Mouse (Mus musculus): ENCODE data around the gene Pwp2. TPM values are rescaled to one million over a fixed set of nuclear protein-coding genes. Genes with fewer than 3 reads are reported as not detected.

Gene Pwp2
- polyA plus RNA-seq, 1 experiment, result 17.2 TPM

DNA sequence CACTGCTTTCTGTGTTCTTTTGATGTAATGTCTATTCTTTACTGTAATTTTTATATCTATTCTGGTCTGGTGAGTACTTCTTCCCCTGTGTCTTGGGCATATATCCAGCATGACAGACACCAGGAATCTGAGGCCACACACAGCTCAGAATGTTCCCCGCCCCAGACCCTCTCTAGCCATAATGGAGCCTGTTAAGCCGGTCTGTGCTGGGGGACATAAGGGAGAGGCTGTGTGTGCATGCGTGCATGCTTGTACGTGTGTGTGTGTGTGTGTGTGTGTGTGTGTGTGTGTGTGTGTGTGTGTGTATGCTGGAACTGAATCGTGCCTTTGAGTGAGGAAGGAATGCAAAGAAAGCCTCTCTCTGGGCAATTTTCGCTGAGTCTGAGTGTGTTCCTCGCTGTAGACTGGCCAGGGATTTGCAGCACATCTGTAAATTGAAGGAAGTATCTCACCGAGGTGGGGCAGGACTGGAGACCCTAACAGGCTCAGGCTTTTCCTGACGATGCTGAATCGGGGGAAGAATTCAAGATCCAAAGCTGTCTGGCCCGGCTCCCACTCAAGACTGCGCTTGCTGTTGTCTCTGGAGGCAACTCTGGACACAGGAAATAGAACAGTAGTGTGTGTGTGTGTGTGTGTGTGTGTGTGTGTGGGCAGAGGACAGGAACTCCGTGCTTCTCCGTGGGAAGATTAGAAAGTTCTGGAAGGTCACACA is 46.0 kb downstream of the Pwp2 start:
- TF ChIP-seq CTCF (IDR thresholded peaks at IDR 0.05; ENCODE audit: borderline replicate concordance, insufficient read depth, low read depth, low read length) (no peak), POLR2A (IDR thresholded peaks at IDR 0.05; ENCODE audit: borderline replicate concordance, insufficient read depth, low read length) (no peak)
- H3K4me3 ChIP-seq (replicated peaks; ENCODE audit: insufficient read depth, low read depth, low read length), result no peak overlapping the region
- H3K4me1 ChIP-seq (ENCODE audit: control insufficient read depth, insufficient read depth, low read length), result no peaks in the 10 kb centered on the region; the same call in 1 of the 2 replicates
- WGBS, result 22% methylated on average over 14 of the region's 14 CpGs
- no peaks in the 10 kb centered on the region for H3K27me3 ChIP-seq (ENCODE audit: control insufficient read depth, insufficient read depth, low read length)
- H3K27ac ChIP-seq (ENCODE audit: insufficient read depth, low read length), result no peak overlapping the region
- no peak for DNase-seq

DNA sequence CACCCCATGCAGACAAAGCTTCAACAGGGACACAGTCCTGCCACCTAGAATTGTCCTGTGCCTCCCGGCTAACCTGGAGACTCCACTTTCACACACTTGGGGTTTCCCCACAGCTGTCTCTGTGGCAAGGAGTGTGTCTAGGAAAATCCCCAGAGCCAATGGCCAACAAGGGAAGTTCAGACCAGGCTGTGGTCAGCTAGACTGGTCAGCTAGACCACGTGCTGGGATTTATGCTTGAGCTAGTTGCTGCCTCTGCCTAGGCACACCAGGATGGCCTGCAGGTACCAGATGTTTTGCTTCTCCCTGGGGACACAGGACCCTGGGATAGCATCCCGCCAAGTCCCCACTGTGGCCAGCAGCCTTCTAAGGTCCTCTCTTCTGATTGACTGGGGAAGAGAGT is 47.8 kb downstream of the Pwp2 start:
- 90% methylated on average over 3 of the region's 3 CpGs for WGBS
- TF ChIP-seq POLR2A (IDR thresholded peaks at IDR 0.05; ENCODE audit: borderline replicate concordance, insufficient read depth, low read length) (no peak), CTCF (IDR thresholded peaks at IDR 0.05; ENCODE audit: borderline replicate concordance, insufficient read depth, low read depth, low read length) (no peak)
- no peak for DNase-seq
- Histone ChIP-seq H3K4me3 (replicated peaks; ENCODE audit: insufficient read depth, low read depth, low read length) (no peak overlapping the region), H3K4me1 (ENCODE audit: control insufficient read depth, insufficient read depth, low read length) (no peaks in the 10 kb centered on the region; the same call in 1 of the 2 replicates), H3K27me3 (ENCODE audit: control insufficient read depth, insufficient read depth, low read length) (no peaks in the 10 kb centered on the region), H3K27ac (ENCODE audit: insufficient read depth, low read length) (no peak overlapping the region)

DNA sequence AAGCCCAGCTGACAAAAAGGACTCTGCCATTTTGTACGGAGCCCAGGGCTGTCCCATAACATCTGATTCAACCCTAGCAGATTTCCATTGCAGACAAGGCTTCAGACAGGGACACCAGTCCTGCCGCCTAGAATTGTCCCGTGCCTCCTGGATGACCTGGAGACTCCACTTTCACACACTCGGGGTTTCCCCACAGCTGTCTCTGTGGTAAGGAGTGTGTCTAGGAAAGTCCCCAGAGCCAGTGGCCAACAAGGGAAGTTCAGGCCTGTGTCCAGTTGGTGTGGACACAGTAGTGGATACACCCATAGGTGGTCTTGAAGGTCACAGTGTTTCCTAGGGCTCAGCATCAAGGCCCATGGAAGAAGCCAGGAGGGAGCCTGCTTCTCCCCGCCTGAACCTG is 49.0 kb downstream of the Pwp2 start:
- WGBS, result 94% methylated on average over 5 of the region's 5 CpGs
- no peak overlapping the region for H3K4me3 ChIP-seq (replicated peaks; ENCODE audit: insufficient read depth, low read depth, low read length)
- TF ChIP-seq POLR2A (IDR thresholded peaks at IDR 0.05; ENCODE audit: borderline replicate concordance, insufficient read depth, low read length), result no peak
- TF ChIP-seq CTCF (IDR thresholded peaks at IDR 0.05; ENCODE audit: borderline replicate concordance, insufficient read depth, low read depth, low read length), result no peak

DNA sequence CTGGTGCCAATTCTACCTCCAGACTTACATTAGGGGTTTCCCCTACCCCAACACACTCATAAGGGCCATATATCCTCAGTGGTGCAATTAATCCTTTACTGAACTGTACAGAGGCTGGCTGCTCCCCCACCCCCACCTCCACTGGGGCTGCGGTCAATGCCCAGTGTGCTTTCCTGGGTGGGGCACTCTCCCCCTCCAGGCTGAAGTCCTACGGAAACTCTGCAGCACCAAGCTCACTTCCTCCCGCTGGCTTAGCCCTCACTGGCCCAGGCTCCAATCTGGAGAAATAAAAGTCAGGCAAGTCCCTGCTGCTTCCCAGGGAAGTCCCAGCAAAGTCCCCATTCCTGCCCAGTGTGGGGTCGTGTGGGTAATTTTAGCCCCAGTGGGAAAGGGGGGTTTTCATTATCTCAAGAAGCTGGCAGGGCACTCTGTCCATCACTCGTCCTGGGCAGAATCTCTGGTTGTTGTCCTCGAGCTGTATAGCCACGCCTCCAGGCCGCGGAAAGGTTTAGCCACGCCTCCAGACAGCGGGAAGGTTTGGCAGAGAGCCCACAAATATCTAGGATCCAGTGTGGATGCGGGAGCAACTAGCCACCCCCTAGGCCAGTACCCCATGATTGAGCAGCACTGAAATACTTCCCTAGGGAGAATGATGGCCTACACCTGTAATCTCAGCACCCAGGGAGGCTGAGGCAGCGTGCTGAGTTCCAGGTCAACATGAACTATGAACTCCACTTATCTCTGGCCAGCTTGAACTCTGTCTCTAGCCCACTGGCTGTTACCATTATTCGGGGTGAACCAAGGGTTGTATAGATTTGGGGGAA is 49.8 kb downstream of the Pwp2 start:
- Histone ChIP-seq H3K27ac (ENCODE audit: insufficient read depth, low read length) (no peak overlapping the region), H3K27me3 (ENCODE audit: control insufficient read depth, insufficient read depth, low read length) (no peaks in the 10 kb centered on the region), H3K4me3 (replicated peaks; ENCODE audit: insufficient read depth, low read depth, low read length) (no peak overlapping the region), H3K4me1 (ENCODE audit: control insufficient read depth, insufficient read depth, low read length) (no peaks in the 10 kb centered on the region; the same call in none of the 2 replicates)
- DNase-seq, result no peak
- TF ChIP-seq CTCF (IDR thresholded peaks at IDR 0.05; ENCODE audit: borderline replicate concordance, insufficient read depth, low read depth, low read length), result no peak
- TF ChIP-seq POLR2A (IDR thresholded peaks at IDR 0.05; ENCODE audit: borderline replicate concordance, insufficient read depth, low read length), result no peak
- 23% methylated on average over 14 of the region's 14 CpGs for WGBS

More for the DNA sequence above, 49.0 kb downstream of the Pwp2 start:
- DNase-seq, result no peak
- Histone ChIP-seq H3K27ac (ENCODE audit: insufficient read depth, low read length) (no peak overlapping the region), H3K4me1 (ENCODE audit: control insufficient read depth, insufficient read depth, low read length) (no peaks in the 10 kb centered on the region; the same call in 1 of the 2 replicates), H3K27me3 (ENCODE audit: control insufficient read depth, insufficient read depth, low read length) (no peaks in the 10 kb centered on the region)

DNA sequence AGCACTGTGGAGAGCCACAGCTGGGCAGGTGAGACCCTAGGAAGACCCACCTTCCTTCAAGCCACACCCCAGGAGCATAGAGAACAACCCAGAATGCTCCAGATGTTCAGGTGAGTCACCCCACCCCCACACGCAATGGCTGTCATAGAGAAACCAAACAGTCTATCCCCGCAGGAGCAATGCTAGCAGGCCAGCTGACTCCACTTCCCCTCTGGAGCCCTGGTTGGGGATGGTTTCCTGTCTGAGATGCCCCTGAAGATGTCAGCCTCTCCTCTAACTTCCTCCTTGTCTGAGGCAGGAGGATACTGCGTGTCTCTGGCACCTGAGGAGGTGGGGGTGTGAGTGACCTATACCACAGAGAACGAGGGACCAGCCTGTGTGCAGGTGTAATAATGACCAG is 50.5 kb downstream of the Pwp2 start:
- H3K27me3 ChIP-seq (ENCODE audit: control insufficient read depth, insufficient read depth, low read length), result no peaks in the 10 kb centered on the region
- no peak overlapping the region for H3K4me3 ChIP-seq (replicated peaks; ENCODE audit: insufficient read depth, low read depth, low read length)
- no peak overlapping the region for H3K27ac ChIP-seq (ENCODE audit: insufficient read depth, low read length)
- DNase-seq, result no peak
- TF ChIP-seq POLR2A (IDR thresholded peaks at IDR 0.05; ENCODE audit: borderline replicate concordance, insufficient read depth, low read length) (no peak), CTCF (IDR thresholded peaks at IDR 0.05; ENCODE audit: borderline replicate concordance, insufficient read depth, low read depth, low read length) (no peak)
- H3K4me1 ChIP-seq (ENCODE audit: control insufficient read depth, insufficient read depth, low read length), result peaks cover 4% of the 10 kb centered on the region
- 86% methylated on average over 4 of the region's 4 CpGs for WGBS

DNA sequence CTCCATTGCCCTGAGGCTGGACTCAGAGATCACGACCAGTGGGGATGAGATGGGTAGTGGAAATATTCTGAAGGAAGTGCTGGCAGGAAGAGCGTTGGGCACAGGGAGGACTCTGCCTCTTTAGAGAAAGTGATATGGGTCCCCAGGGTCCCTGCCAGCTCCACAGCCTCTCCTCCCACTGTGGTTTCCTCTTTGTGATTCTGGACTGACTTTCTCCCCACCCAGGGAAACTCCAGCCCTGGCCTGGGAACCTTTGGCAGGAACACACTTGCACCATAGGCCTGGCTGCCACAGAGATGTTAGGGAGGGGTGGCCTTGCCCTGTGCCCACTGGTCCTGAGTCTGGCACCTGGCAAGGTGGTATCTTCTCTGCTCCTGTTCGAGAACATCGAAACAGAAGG is 55.0 kb downstream of the Pwp2 start:
- WGBS, result 62% methylated on average over 4 of the region's 4 CpGs
- Histone ChIP-seq H3K27me3 (ENCODE audit: control insufficient read depth, insufficient read depth, low read length) (no peaks in the 10 kb centered on the region), H3K4me3 (replicated peaks; ENCODE audit: insufficient read depth, low read depth, low read length) (no peak overlapping the region), H3K4me1 (ENCODE audit: control insufficient read depth, insufficient read depth, low read length) (peaks cover 7% of the 10 kb centered on the region), H3K27ac (ENCODE audit: insufficient read depth, low read length) (no peak overlapping the region)
- DNase-seq, result no peak
- no peak for TF ChIP-seq CTCF (IDR thresholded peaks at IDR 0.05; ENCODE audit: borderline replicate concordance, insufficient read depth, low read depth, low read length)
- no peak for TF ChIP-seq POLR2A (IDR thresholded peaks at IDR 0.05; ENCODE audit: borderline replicate concordance, insufficient read depth, low read length)

DNA sequence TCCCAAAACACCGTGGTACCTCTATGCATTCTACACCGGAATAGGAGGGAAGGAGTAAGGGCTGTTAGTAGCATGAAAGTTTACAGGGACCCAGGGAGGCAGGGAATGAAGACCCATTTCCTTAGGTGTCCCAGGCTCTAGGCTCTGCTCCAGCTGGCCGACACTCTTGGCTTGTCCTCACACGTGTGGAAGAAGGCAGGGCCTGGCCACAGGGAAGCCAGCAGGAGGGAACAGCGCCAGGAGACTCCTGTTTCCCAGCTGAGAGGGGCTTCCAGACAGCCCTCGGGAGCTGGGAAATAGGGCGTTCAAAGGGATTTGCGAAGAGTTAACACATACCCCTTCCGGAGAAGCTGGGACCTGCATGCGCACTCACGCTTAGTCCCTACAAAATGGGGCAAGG is 55.5 kb downstream of the Pwp2 start:
- Histone ChIP-seq H3K27me3 (ENCODE audit: control insufficient read depth, insufficient read depth, low read length) (no peaks in the 10 kb centered on the region), H3K4me3 (replicated peaks; ENCODE audit: insufficient read depth, low read depth, low read length) (no peak overlapping the region), H3K27ac (ENCODE audit: insufficient read depth, low read length) (no peak overlapping the region), H3K4me1 (ENCODE audit: control insufficient read depth, insufficient read depth, low read length) (peaks cover 7% of the 10 kb centered on the region)
- TF ChIP-seq CTCF (IDR thresholded peaks at IDR 0.05; ENCODE audit: borderline replicate concordance, insufficient read depth, low read depth, low read length), result no peak
- TF ChIP-seq POLR2A (IDR thresholded peaks at IDR 0.05; ENCODE audit: borderline replicate concordance, insufficient read depth, low read length), result no peak
- WGBS, result 28% methylated on average over 11 of the region's 11 CpGs
- peak in 1 of 2 experiments; percentile 30 for DNase-seq

Data from cerebellum, adult 2 months (tissue).